23 mouse cellular contexts compared by ENCODE assay signal in genomic region chr3:108769547-108769946, GRCm38 (mm10). TPM values are rescaled to one million over a fixed set of nuclear protein-coding genes. Genes with fewer than 3 reads are reported as not detected.
DNase-seq lines count a peak whose midpoint lies in the region; ATAC-seq and TF ChIP-seq lines count a peak whose summit lies in the region.
"Had no signal": no experiment of that assay in that cellular context is flagged by ENCODE, and none has a peak within 500 bp of the region (broad histone marks: within the 10 kb centered on the region; RNA-seq: fewer than 3 reads in every experiment).

No protein-coding gene starts in this region.

- TF ChIP-seq CTCF in lung, postnatal 0 days (IDR thresholded peaks at IDR 0.05): no peak

- peak; percentile 89 for DNase-seq in heart, adult 11 months
- DNase-seq in lung, postnatal 0 days (ENCODE audit: low spot score): peak; percentile 48
- no peak for DNase-seq in lung, postnatal 14 days
- DNase-seq in splenic B cell, adult 2 months (ENCODE audit: low read depth, low spot score): peak; percentile 7
- DNase-seq in thymus, postnatal 36 days: no peak
- no peak for DNase-seq in adrenal gland, postnatal 4 days (ENCODE audit: low spot score in 2 of 2)
- DNase-seq: cerebellum, adult 8-10 months; gastrocnemius, postnatal 10 days; lung, embryonic 14.5 days had no signal

- H3K9ac ChIP-seq in heart, embryonic 11.5 days (ENCODE audit: low read depth, low read length): no peak overlapping the region
- H3K9ac ChIP-seq in lung, postnatal 0 days (replicated peaks; ENCODE audit: low read depth): no peak overlapping the region
- H3K9ac ChIP-seq in intestine, embryonic 16.5 days (ENCODE audit: low read depth, low read length): no peak overlapping the region
- H3K9ac ChIP-seq: forebrain, embryonic 12.5 days; hindbrain, embryonic 12.5 days; liver, embryonic 12.5 days; lung, embryonic 14.5 days; stomach, embryonic 15.5 days had no signal

- no peaks in the 10 kb centered on the region for H3K36me3 ChIP-seq in heart, embryonic 11.5 days (ENCODE audit: control insufficient read depth, insufficient read depth, low read length)
- no peaks in the 10 kb centered on the region for H3K36me3 ChIP-seq in lung, postnatal 0 days (ENCODE audit: insufficient read depth, low read length)
- H3K36me3 ChIP-seq in intestine, embryonic 16.5 days (ENCODE audit: control insufficient read depth, insufficient read depth, low read length): no peaks in the 10 kb centered on the region
- no peaks in the 10 kb centered on the region for H3K36me3 ChIP-seq in splenic B cell, adult 2 months (ENCODE audit: control insufficient read depth, insufficient read depth, low read length, poor library complexity, severe bottlenecking)
- H3K36me3 ChIP-seq: embryonic facial prominence, embryonic 10.5 days; forebrain, embryonic 12.5 days; hindbrain, embryonic 12.5 days; liver, embryonic 12.5 days; stomach, embryonic 15.5 days had no signal

- 65% methylated on average over 6 of the region's 6 CpGs for WGBS in heart, embryonic 11.5 days (ENCODE audit: insufficient replicate concordance)
- WGBS in lung, postnatal 0 days: 42% methylated on average over 6 of the region's 6 CpGs
- WGBS in intestine, embryonic 16.5 days: 60% methylated on average over 6 of the region's 6 CpGs

- no peaks in the 10 kb centered on the region for H3K9me3 ChIP-seq in heart, embryonic 11.5 days (replicated peaks; ENCODE audit: control insufficient read depth, low read length)
- no peaks in the 10 kb centered on the region for H3K9me3 ChIP-seq in lung, postnatal 0 days (ENCODE audit: low read length)
- no peaks in the 10 kb centered on the region for H3K9me3 ChIP-seq in intestine, embryonic 16.5 days (ENCODE audit: control insufficient read depth, low read length)
- H3K9me3 ChIP-seq: embryonic facial prominence, embryonic 10.5 days; forebrain, embryonic 12.5 days; hindbrain, embryonic 12.5 days; liver, embryonic 12.5 days; stomach, embryonic 15.5 days had no signal

- H3K4me2 ChIP-seq in heart, embryonic 11.5 days: no peak overlapping the region
- H3K4me2 ChIP-seq in lung, postnatal 0 days (replicated peaks; ENCODE audit: low read depth, low read length): no peak overlapping the region
- H3K4me2 ChIP-seq in intestine, embryonic 16.5 days (ENCODE audit: low read depth, low read length): no peak overlapping the region
- H3K4me2 ChIP-seq: forebrain, embryonic 12.5 days; hindbrain, embryonic 12.5 days; liver, embryonic 12.5 days; stomach, embryonic 15.5 days had no signal

- H3K4me3 ChIP-seq in heart, embryonic 11.5 days (ENCODE audit: low read depth, low read length): no peak overlapping the region
- no peak overlapping the region for H3K4me3 ChIP-seq in lung, postnatal 0 days (ENCODE audit: low read depth, low read length)
- no peak overlapping the region for H3K4me3 ChIP-seq in intestine, embryonic 16.5 days (ENCODE audit: low read length)
- H3K4me3 ChIP-seq: embryonic facial prominence, embryonic 10.5 days; forebrain, embryonic 12.5 days; hindbrain, embryonic 12.5 days; liver, embryonic 12.5 days; stomach, embryonic 15.5 days had no signal

- no peaks in the 10 kb centered on the region for H3K27me3 ChIP-seq in heart, embryonic 11.5 days (ENCODE audit: control insufficient read depth, insufficient read depth, low read length)
- H3K27me3 ChIP-seq in lung, postnatal 0 days (replicated peaks; ENCODE audit: insufficient read depth, low read length): no peaks in the 10 kb centered on the region; the same call in 1 of the 2 replicates
- no peaks in the 10 kb centered on the region for H3K27me3 ChIP-seq in intestine, embryonic 16.5 days (replicated peaks; ENCODE audit: control insufficient read depth, insufficient read depth, low read length)
- no peaks in the 10 kb centered on the region for H3K27me3 ChIP-seq in splenic B cell, adult 2 months (ENCODE audit: control insufficient read depth, insufficient read depth, low read length, poor library complexity, severe bottlenecking)
- H3K27me3 ChIP-seq: forebrain, embryonic 12.5 days; hindbrain, embryonic 12.5 days; stomach, embryonic 15.5 days had no signal

- H3K27ac ChIP-seq in heart, embryonic 11.5 days (ENCODE audit: low read depth, low read length): no peak overlapping the region
- no peak overlapping the region for H3K27ac ChIP-seq in lung, postnatal 0 days (ENCODE audit: low read length)
- H3K27ac ChIP-seq in intestine, embryonic 16.5 days (ENCODE audit: low read length): no peak overlapping the region
- H3K27ac ChIP-seq: embryonic facial prominence, embryonic 10.5 days; forebrain, embryonic 12.5 days; hindbrain, embryonic 12.5 days; liver, embryonic 12.5 days had no signal

- no peak for ATAC-seq in heart, embryonic 11.5 days (replicated peaks; ENCODE audit: insufficient number of reproducible peaks, low FRiP score, low TSS enrichment)
- peak; percentile 13; the same call in 1 of the 2 replicates for ATAC-seq in lung, postnatal 0 days
- ATAC-seq in intestine, embryonic 16.5 days: peak; percentile 50
- ATAC-seq: inflammation-experienced regulatory T-cells, adult 6 months; liver, embryonic 12.5 days had no signal

- H3K4me1 ChIP-seq in heart, embryonic 11.5 days (ENCODE audit: control insufficient read depth, insufficient read depth, low read length): no peaks in the 10 kb centered on the region
- peaks cover 6% of the 10 kb centered on the region; the same call in 1 of the 2 replicates for H3K4me1 ChIP-seq in lung, postnatal 0 days (ENCODE audit: insufficient read depth, low read depth, low read length)
- peaks cover 14% of the 10 kb centered on the region; the same call in 1 of the 2 replicates for H3K4me1 ChIP-seq in intestine, embryonic 16.5 days (ENCODE audit: control insufficient read depth, insufficient read depth, low read length)
- H3K4me1 ChIP-seq: forebrain, embryonic 12.5 days had no signal

- no peak for TF ChIP-seq EP300 in lung, postnatal 0 days (IDR thresholded peaks at IDR 0.05)

RNA-seq across cellular contexts. Expression of gene Aknad1, which starts 30.1 kb away (rescaled TPM):
- not detected in 2 replicates for polyA plus RNA-seq in heart, embryonic 11.5 days (2014; fragmentation: Nextera tagmentation; extraction: Ambion mirVana)
- 0.10 and 0.21 TPM in 2 replicates for polyA plus RNA-seq in lung, postnatal 0 days (2015; fragmentation: Nextera tagmentation; extraction: Ambion mirVana)
- polyA plus RNA-seq in intestine, embryonic 16.5 days (2015; fragmentation: Nextera tagmentation; extraction: Ambion mirVana): 0.21 and 0.50 TPM in 2 replicates
- under 1 TPM in 1 of 2 experiments, not detected in 1; 0.08 TPM for total RNA-seq in adrenal gland, postnatal 4 days (2021)
- total RNA-seq: adrenal gland, adult 18-20 months; common myeloid progenitor, adult 5-6 weeks; layer of hippocampus, adult 8-10 months; left cerebral cortex, postnatal 25 days; monocyte, adult 5-6 weeks had no signal
- polyA plus RNA-seq: forebrain, embryonic 12.5 days; heart, postnatal 0 days; inflammation-experienced regulatory T-cells, adult 6 months had no signal

RNA-seq across cellular contexts. Expression of gene Gpsm2, which starts 47.4 kb away (rescaled TPM):
- polyA plus RNA-seq in heart, embryonic 11.5 days (2014; fragmentation: Nextera tagmentation; extraction: Ambion mirVana): 27.2 and 31.3 TPM in 2 replicates
- 22.9 and 23.7 TPM in 2 replicates for polyA plus RNA-seq in lung, postnatal 0 days (2015; fragmentation: Nextera tagmentation; extraction: Ambion mirVana)
- 45.3 and 49.5 TPM in 2 replicates for polyA plus RNA-seq in intestine, embryonic 16.5 days (2015; fragmentation: Nextera tagmentation; extraction: Ambion mirVana)
- total RNA-seq in adrenal gland, postnatal 4 days (2021): 10 to 100 TPM; 18.4 to 24.6 TPM

Comparison
In these comparisons a context has a peak if more than half of its experiments do, and no peak if none do; other contexts are left out.
1. DNase-seq: peak in heart, adult 11 months (single experiment), lung, postnatal 0 days (single experiment) and splenic B cell, adult 2 months (single experiment); none in lung, postnatal 14 days (single experiment), thymus, postnatal 36 days (0 of 2) and adrenal gland, postnatal 4 days (0 of 2).